Mouse (Mus musculus): ENCODE measurements at regions not wholly inside any gene's neighbourhood (a gene's known extent, or its start where the extent isn't known, plus 50 kb on each side); places are given as distances from the start of the nearest gene placed in this dataset.

- Histone ChIP-seq H3K4me1 (replicated peaks; ENCODE audit: control insufficient read depth, insufficient read depth, low read length) (0 out of 2 replicates have a peak, but pooled peaks cover 6% of the 10 kb centered on the region), H3K9ac (ENCODE audit: low read depth, low read length) (no peak overlapping the region), H3K4me2 (no peak overlapping the region), H3K9me3 (ENCODE audit: control insufficient read depth, low read length) (no peaks in the 10 kb centered on the region), H3K27ac (ENCODE audit: low read depth, low read length) (no peak overlapping the region), H3K4me3 (ENCODE audit: low read depth, low read length) (no peak overlapping the region), H3K36me3 (ENCODE audit: control insufficient read depth, insufficient read depth, low read length) (no peaks in the 10 kb centered on the region), H3K27me3 (replicated peaks; ENCODE audit: control insufficient read depth, insufficient read depth, low read length) (no peaks in the 10 kb centered on the region)
- WGBS, result 83% methylated on average over 5 of the region's 5 CpGs
- ATAC-seq (replicated peaks; ENCODE audit: low FRiP score), result no peak
- no peak for DNase-seq (ENCODE audit: low spot score)
Observed at GRCm38 (mm10) chr14:25067435-25067834, 391.6 kb upstream of the Zmiz1 start.

- H3K27ac ChIP-seq (ENCODE audit: low read depth, low read length), result no peak overlapping the region
- no peaks in the 10 kb centered on the region for H3K36me3 ChIP-seq (ENCODE audit: control insufficient read depth, insufficient read depth, low read length)
- no peak overlapping the region for H3K4me2 ChIP-seq
- no peak for DNase-seq (ENCODE audit: low spot score)
- no peak overlapping the region for H3K9ac ChIP-seq (ENCODE audit: low read depth, low read length)
- no peaks in the 10 kb centered on the region for H3K27me3 ChIP-seq (replicated peaks; ENCODE audit: control insufficient read depth, insufficient read depth, low read length)
- ATAC-seq (replicated peaks; ENCODE audit: low FRiP score), result no peak
- H3K4me3 ChIP-seq (ENCODE audit: low read depth, low read length), result no peak overlapping the region
- no peaks in the 10 kb centered on the region for H3K9me3 ChIP-seq (ENCODE audit: control insufficient read depth, low read length)
- H3K4me1 ChIP-seq (replicated peaks; ENCODE audit: control insufficient read depth, insufficient read depth, low read length), result 0 out of 2 replicates have a peak, but pooled peaks cover 6% of the 10 kb centered on the region
- 57% methylated on average over 8 of the region's 8 CpGs for WGBS
Observed at GRCm38 (mm10) chr14:25068430-25068829, 390.6 kb upstream of the Zmiz1 start.

- WGBS, result 64% methylated on average over 5 of the region's 5 CpGs
- Histone ChIP-seq H3K4me1 (replicated peaks; ENCODE audit: control insufficient read depth, insufficient read depth, low read length) (no peaks in the 10 kb centered on the region), H3K9ac (ENCODE audit: low read depth, low read length) (no peak overlapping the region), H3K27me3 (replicated peaks; ENCODE audit: control insufficient read depth, insufficient read depth, low read length) (no peaks in the 10 kb centered on the region), H3K9me3 (ENCODE audit: control insufficient read depth, low read length) (no peaks in the 10 kb centered on the region), H3K36me3 (ENCODE audit: control insufficient read depth, insufficient read depth, low read length) (no peaks in the 10 kb centered on the region), H3K4me3 (ENCODE audit: low read depth, low read length) (no peak overlapping the region), H3K27ac (ENCODE audit: low read depth, low read length) (no peak overlapping the region), H3K4me2 (no peak overlapping the region)
- ATAC-seq (replicated peaks; ENCODE audit: low FRiP score) (no peak), DNase-seq (ENCODE audit: low spot score) (no peak)
Observed at GRCm38 (mm10) chr14:25073143-25073542, 385.8 kb upstream of the Zmiz1 start.

- no peak overlapping the region for H3K4me3 ChIP-seq (ENCODE audit: low read depth, low read length)
- no peaks in the 10 kb centered on the region for H3K9me3 ChIP-seq (ENCODE audit: control insufficient read depth, low read length)
- H3K4me1 ChIP-seq (replicated peaks; ENCODE audit: control insufficient read depth, insufficient read depth, low read length), result no peaks in the 10 kb centered on the region
- H3K36me3 ChIP-seq (ENCODE audit: control insufficient read depth, insufficient read depth, low read length), result no peaks in the 10 kb centered on the region
- H3K27me3 ChIP-seq (replicated peaks; ENCODE audit: control insufficient read depth, insufficient read depth, low read length), result no peaks in the 10 kb centered on the region
- no peak overlapping the region for H3K4me2 ChIP-seq
- 80% methylated on average over 9 of the region's 9 CpGs for WGBS
- ATAC-seq (replicated peaks; ENCODE audit: low FRiP score) (no peak), DNase-seq (ENCODE audit: low spot score) (no peak)
- no peak overlapping the region for H3K27ac ChIP-seq (ENCODE audit: low read depth, low read length)
- H3K9ac ChIP-seq (ENCODE audit: low read depth, low read length), result no peak overlapping the region
Observed at GRCm38 (mm10) chr14:25074022-25074800, 384.8 kb upstream of the Zmiz1 start.

- DNase-seq (ENCODE audit: low spot score) (no peak), ATAC-seq (replicated peaks; ENCODE audit: low FRiP score) (no peak)
- H3K4me2 ChIP-seq, result no peak overlapping the region
- no peaks in the 10 kb centered on the region for H3K27me3 ChIP-seq (replicated peaks; ENCODE audit: control insufficient read depth, insufficient read depth, low read length)
- H3K9ac ChIP-seq (ENCODE audit: low read depth, low read length), result no peak overlapping the region
- no peaks in the 10 kb centered on the region for H3K9me3 ChIP-seq (ENCODE audit: control insufficient read depth, low read length)
- H3K4me1 ChIP-seq (replicated peaks; ENCODE audit: control insufficient read depth, insufficient read depth, low read length), result no peaks in the 10 kb centered on the region
- no peak overlapping the region for H3K27ac ChIP-seq (ENCODE audit: low read depth, low read length)
- H3K36me3 ChIP-seq (ENCODE audit: control insufficient read depth, insufficient read depth, low read length), result no peaks in the 10 kb centered on the region
- WGBS, result 79% methylated on average over 5 of the region's 5 CpGs
- no peak overlapping the region for H3K4me3 ChIP-seq (ENCODE audit: low read depth, low read length)
Observed at GRCm38 (mm10) chr14:25074891-25075290, 384.1 kb upstream of the Zmiz1 start.

- H3K36me3 ChIP-seq (ENCODE audit: control insufficient read depth, insufficient read depth, low read length), result no peaks in the 10 kb centered on the region
- no peak overlapping the region for H3K4me3 ChIP-seq (ENCODE audit: low read depth, low read length)
- H3K27me3 ChIP-seq (replicated peaks; ENCODE audit: control insufficient read depth, insufficient read depth, low read length), result no peaks in the 10 kb centered on the region
- H3K4me2 ChIP-seq, result no peak overlapping the region
- WGBS, result 69% methylated on average over 3 of the region's 3 CpGs
- H3K9ac ChIP-seq (ENCODE audit: low read depth, low read length), result no peak overlapping the region
- ATAC-seq (replicated peaks; ENCODE audit: low FRiP score), result no peak
- no peak overlapping the region for H3K27ac ChIP-seq (ENCODE audit: low read depth, low read length)
- H3K4me1 ChIP-seq (replicated peaks; ENCODE audit: control insufficient read depth, insufficient read depth, low read length), result no peaks in the 10 kb centered on the region
- H3K9me3 ChIP-seq (ENCODE audit: control insufficient read depth, low read length), result no peaks in the 10 kb centered on the region
- DNase-seq (ENCODE audit: low spot score), result no peak
Observed at GRCm38 (mm10) chr14:25080431-25080830, 378.6 kb upstream of the Zmiz1 start.

GRCm38 (mm10) chr14:25083847-25084246 is 375.1 kb upstream of the Zmiz1 start:
- Histone ChIP-seq H3K4me3 (ENCODE audit: low read depth, low read length) (no peak overlapping the region), H3K4me1 (replicated peaks; ENCODE audit: control insufficient read depth, insufficient read depth, low read length) (no peaks in the 10 kb centered on the region), H3K9me3 (ENCODE audit: control insufficient read depth, low read length) (no peaks in the 10 kb centered on the region), H3K9ac (ENCODE audit: low read depth, low read length) (no peak overlapping the region), H3K27ac (ENCODE audit: low read depth, low read length) (no peak overlapping the region), H3K4me2 (no peak overlapping the region), H3K36me3 (ENCODE audit: control insufficient read depth, insufficient read depth, low read length) (no peaks in the 10 kb centered on the region), H3K27me3 (replicated peaks; ENCODE audit: control insufficient read depth, insufficient read depth, low read length) (no peaks in the 10 kb centered on the region)
- no peak for ATAC-seq (replicated peaks; ENCODE audit: low FRiP score)
- WGBS, result 72% methylated on average over 4 of the region's 4 CpGs
- DNase-seq (ENCODE audit: low spot score), result no peak

GRCm38 (mm10) chr14:25096786-25097185 is 362.2 kb upstream of the Zmiz1 start:
- Histone ChIP-seq H3K36me3 (ENCODE audit: control insufficient read depth, insufficient read depth, low read length) (no peaks in the 10 kb centered on the region), H3K9ac (ENCODE audit: low read depth, low read length) (no peak overlapping the region), H3K9me3 (ENCODE audit: control insufficient read depth, low read length) (no peaks in the 10 kb centered on the region; the same call in 1 of the 2 replicates), H3K4me3 (ENCODE audit: low read depth, low read length) (no peak overlapping the region), H3K4me1 (replicated peaks; ENCODE audit: control insufficient read depth, insufficient read depth, low read length) (no peaks in the 10 kb centered on the region), H3K27ac (ENCODE audit: low read depth, low read length) (no peak overlapping the region), H3K27me3 (replicated peaks; ENCODE audit: control insufficient read depth, insufficient read depth, low read length) (no peaks in the 10 kb centered on the region), H3K4me2 (no peak overlapping the region)
- no peak for DNase-seq (ENCODE audit: low spot score)
- no peak for ATAC-seq (replicated peaks; ENCODE audit: low FRiP score)
- WGBS, result 79% methylated on average over 3 of the region's 3 CpGs

GRCm38 (mm10) chr14:25105391-25105790 is 353.6 kb upstream of the Zmiz1 start:
- WGBS, result 88% methylated on average over 10 of the region's 10 CpGs
- H3K4me1 ChIP-seq (replicated peaks; ENCODE audit: control insufficient read depth, insufficient read depth, low read length), result peaks cover 12% of the 10 kb centered on the region
- no peak for DNase-seq (ENCODE audit: low spot score)
- H3K4me2 ChIP-seq, result no peak overlapping the region
- no peak for ATAC-seq (replicated peaks; ENCODE audit: low FRiP score)
- H3K9me3 ChIP-seq (ENCODE audit: control insufficient read depth, low read length), result no peaks in the 10 kb centered on the region
- H3K27ac ChIP-seq (ENCODE audit: low read depth, low read length), result no peak overlapping the region
- H3K27me3 ChIP-seq (replicated peaks; ENCODE audit: control insufficient read depth, insufficient read depth, low read length), result no peaks in the 10 kb centered on the region
- H3K4me3 ChIP-seq (ENCODE audit: low read depth, low read length), result no peak overlapping the region
- no peaks in the 10 kb centered on the region for H3K36me3 ChIP-seq (ENCODE audit: control insufficient read depth, insufficient read depth, low read length)
- H3K9ac ChIP-seq (ENCODE audit: low read depth, low read length), result no peak overlapping the region

All from liver, embryonic 11.5 days (tissue).